Comparison of ENCODE assay signal across 8 mouse cellular contexts in genomic region chr12:84653912-84654311, GRCm38 (mm10). TPM values are rescaled to one million over a fixed set of nuclear protein-coding genes. Genes with fewer than 3 reads are reported as not detected.
DNase-seq lines count a peak whose midpoint lies in the region; ATAC-seq lines count a peak whose summit lies in the region.

No protein-coding gene starts in this region.

- intact Hi-C loops in left cerebral cortex, postnatal 36 days (cut with DNase I) = loop anchor here (1.0 kb wide), 1 partner anchor 101 kb away; no protein-coding TSS in a partner anchor

- peak; percentile 60 to 76; a peak in 3 of 4 replicates for ATAC-seq in hematopoietic stem cell, adult 5-6 weeks (replicated peaks in 1 of 2; ENCODE audit: insufficient read depth in 1 of 2, low FRiP score in 2 of 2, low TSS enrichment in 1 of 2, low read depth in 1 of 2, poor library complexity in 2 of 2, severe bottlenecking in 2 of 2)

- DNase-seq in left cerebral cortex, adult 18-20 months (ENCODE audit: low spot score in 2 of 2) = peak; percentile 61 to 76
- no peak for DNase-seq in left cerebral cortex, adult 11 months (ENCODE audit: low spot score)
- peak; percentile 12 for DNase-seq in adrenal gland, adult 8-10 months
- peak; percentile 81 for DNase-seq in embryo, embryonic 10 days (ENCODE audit: low spot score)
- DNase-seq in left cerebral cortex, postnatal 36 days (ENCODE audit: low spot score in 2 of 2) = peak; percentile 32 to 53
- peak; percentile 30 to 51 for DNase-seq in natural killer cell, adult 2 months (ENCODE audit: low spot score in 2 of 2)
- DNase-seq in thymus, postnatal 14 days = peak; percentile 61

RNA-seq across cellular contexts. Expression of gene Vrtn, which starts 13.1 kb away (rescaled TPM):
- total RNA-seq in left cerebral cortex, adult 18-20 months (2021) = not detected
- total RNA-seq in adrenal gland, adult 8-10 months (2022) = not detected
- 0.40 TPM in 1 of 2 replicates, not detected in the other for total RNA-seq in hematopoietic stem cell, adult 5-6 weeks (2017)
- total RNA-seq in left cerebral cortex, postnatal 36 days (2021) = under 1 TPM in 1 of 2 experiments, not detected in 1; 0.47 TPM

RNA-seq across cellular contexts. Expression of gene Abcd4, which starts 36.7 kb away (rescaled TPM):
- 10 to 100 TPM in 1 of 2 experiments, 1 to 10 TPM in 1; 7.9 to 10.2 TPM for total RNA-seq in left cerebral cortex, adult 18-20 months (2021)
- 10 to 100 TPM; 10.9 to 16.3 (median 13.8) TPM for total RNA-seq in adrenal gland, adult 8-10 months (2022)
- 6.0 and 10.7 TPM in 2 replicates for total RNA-seq in hematopoietic stem cell, adult 5-6 weeks (2017)
- 10 to 100 TPM; 10.5 to 13.1 TPM for total RNA-seq in left cerebral cortex, postnatal 36 days (2021)

RNA-seq across cellular contexts. Expression of gene Syndig1l, which starts 44.7 kb away (rescaled TPM):
- total RNA-seq in left cerebral cortex, adult 18-20 months (2021) = 10 to 100 TPM; 19.8 to 39.2 TPM
- total RNA-seq in adrenal gland, adult 8-10 months (2022) = not detected
- not detected in 2 replicates for total RNA-seq in hematopoietic stem cell, adult 5-6 weeks (2017)
- 10 to 100 TPM; 23.0 to 27.6 TPM for total RNA-seq in left cerebral cortex, postnatal 36 days (2021)

Comparison
In these comparisons a context has a peak if more than half of its experiments do, and no peak if none do; other contexts are left out.
1. RNA of gene Syndig1l, which starts 44.7 kb away (total RNA-seq): 19.8 to 39.2 TPM in left cerebral cortex, adult 18-20 months and 23.0 to 27.6 TPM in left cerebral cortex, postnatal 36 days; not detected in adrenal gland, adult 8-10 months and not detected in hematopoietic stem cell, adult 5-6 weeks; every median in the first group is over 10 times any median in the second.